Mouse (Mus musculus) effector memory CD4-positive, alpha-beta T cell, adult 5 months (primary cell): ENCODE results near the gene Six1. TPM values are rescaled to one million over a fixed set of nuclear protein-coding genes. Genes with fewer than 3 reads are reported as not detected.

Experiments
- polyA plus RNA-seq: library from polyadenylated mRNA; unstranded; fragments of 100-300 nt; shearing (Covaris generic); gene quantifications from one replicate; pipeline ENCODE4 v1.2.1, GENCODE M21; 2017

Gene Six1
- not detected for polyA plus RNA-seq

GRCm38 (mm10) chr12:73053668-73054241, at the start of gene Six1:
Six1 (minus strand) TSS chr12:73053887.

Other genes starting within 250 kb of the Six1 start
- gene Six6, start 114.0 kb downstream of the Six1 start, polyA plus RNA-seq: not detected
- not detected for gene 4930447C04Rik, start 113.1 kb downstream of the Six1 start, polyA plus RNA-seq
- gene Six4, start 59.6 kb upstream of the Six1 start, polyA plus RNA-seq: 0.09 TPM
- gene Mnat1, start 69.8 kb upstream of the Six1 start, polyA plus RNA-seq: 19.7 TPM
- gene Trmt5, start 232.8 kb upstream of the Six1 start, polyA plus RNA-seq: 8.1 TPM
- 3.5 TPM for gene Slc38a6, start 232.9 kb upstream of the Six1 start, polyA plus RNA-seq